Mouse (Mus musculus): Measurements from ENCODE around the gene Cdc42ep1.

Cdc42ep1 gene

DNA sequence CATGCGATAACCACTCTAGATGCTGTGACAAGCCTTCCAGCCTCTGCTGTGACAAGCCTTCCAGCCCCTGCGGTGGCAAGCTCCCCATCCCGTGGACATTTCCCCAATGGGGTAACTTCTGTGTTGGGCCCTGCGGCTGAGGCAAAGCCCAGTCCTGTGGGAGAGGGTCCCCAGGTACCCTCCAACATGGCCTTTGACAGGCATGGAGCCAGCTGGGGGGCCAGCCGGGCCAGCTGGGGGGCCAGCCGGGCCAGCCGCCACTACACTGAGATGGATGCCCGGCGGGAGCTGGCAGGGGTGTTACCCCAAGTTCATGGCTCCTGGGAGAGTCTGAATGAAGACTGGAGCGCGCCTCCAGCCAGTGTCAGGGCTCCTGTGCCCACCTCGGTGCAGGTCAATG lies 7.1 kb downstream of the Cdc42ep1 start:
- DNase-seq (ENCODE audit: low read depth), result no peak

DNA sequence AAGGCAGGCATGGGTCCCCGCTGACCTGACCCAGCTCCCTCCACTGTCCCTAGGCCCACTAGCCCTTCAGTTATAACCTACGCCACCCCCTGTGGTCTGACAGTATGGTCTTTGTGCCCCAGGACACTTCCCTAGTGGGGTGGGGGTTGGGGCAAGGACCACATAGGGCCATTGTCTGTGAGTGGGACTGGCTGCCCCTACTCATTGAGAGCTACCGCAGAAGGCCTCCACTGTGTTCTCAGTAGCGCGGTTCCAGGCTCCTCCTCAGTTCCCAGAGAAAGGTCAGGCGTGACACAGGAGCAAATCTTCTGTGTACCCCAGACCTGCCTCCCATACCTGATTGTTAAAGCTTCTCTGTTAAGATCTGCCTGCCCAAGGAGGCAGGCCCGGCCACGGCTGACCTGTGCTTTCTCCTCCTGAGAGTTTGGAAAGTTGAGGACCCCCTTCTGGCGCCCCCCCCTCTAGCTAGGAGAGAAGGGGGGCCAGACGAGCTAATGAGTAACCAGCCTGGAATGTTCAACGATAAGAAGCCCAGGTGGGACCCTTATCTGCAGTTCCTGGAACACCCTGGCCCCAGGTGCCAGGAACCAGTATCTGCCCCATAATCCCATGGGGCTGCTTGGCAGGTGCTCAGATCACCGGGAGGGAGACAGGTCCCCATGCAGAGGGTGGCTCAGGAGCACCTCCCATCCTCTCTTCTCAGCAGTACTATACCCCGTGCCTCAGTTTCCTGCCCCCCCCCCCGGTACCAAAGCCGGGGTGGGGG lies 7.8 kb downstream of the Cdc42ep1 start:
- DNase-seq (ENCODE audit: low read depth), result no peak

DNA sequence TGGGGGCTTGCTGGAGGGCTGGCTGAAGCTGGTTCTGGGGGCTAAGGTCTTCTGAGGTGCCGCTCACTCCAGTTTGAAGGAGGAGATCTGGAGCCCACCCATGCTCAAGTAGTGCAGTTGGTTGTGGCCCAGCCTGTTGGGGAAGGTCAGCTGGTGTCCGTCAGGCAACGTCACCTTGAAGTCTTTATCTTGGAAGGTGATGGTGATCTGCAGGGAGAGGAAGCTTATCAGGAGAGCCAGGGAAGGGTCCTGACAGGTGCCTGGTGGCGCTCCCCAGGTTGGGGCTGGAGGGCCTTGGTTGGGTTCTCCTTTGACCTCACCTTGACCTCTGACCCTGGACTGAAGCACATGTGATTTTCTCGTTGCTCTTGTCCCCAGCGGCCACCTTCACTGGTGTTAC lies 8.5 kb downstream of the Cdc42ep1 start:
- DNase-seq (ENCODE audit: low read depth), result no peak

DNA sequence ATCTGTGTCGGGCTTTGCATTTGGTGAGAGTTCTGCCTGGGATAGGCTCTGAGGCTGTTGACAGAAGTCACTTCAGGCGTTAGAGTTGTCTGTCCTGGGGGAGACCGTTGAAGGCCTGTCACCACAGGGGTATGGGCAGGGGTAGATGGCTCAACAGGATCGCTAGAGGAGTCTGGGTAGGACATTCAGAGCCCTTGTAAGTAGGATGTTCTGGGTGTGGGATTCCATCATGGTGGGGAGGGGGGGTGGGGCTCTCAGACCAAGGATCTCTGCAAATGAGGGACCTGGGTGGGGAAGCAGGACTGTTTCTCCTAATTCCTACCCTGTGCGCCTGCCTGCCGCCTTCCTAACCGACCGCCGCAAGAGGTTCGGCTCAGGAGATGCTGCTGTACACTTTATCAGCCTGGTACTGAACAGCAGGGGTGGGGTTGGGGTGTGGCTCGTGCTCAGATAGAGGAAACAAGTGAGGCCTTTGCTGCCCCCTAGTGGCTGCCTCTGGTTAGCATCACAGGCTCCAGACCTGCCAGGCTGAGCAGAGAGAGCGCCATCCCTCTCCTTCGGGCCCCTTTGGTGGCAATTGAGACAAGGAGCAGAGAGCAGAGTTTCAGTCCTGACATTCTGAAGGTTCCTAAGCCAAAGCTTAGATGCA lies 9.2 kb downstream of the Cdc42ep1 start:
- peak; percentile 94 for DNase-seq (ENCODE audit: low read depth)

DNA sequence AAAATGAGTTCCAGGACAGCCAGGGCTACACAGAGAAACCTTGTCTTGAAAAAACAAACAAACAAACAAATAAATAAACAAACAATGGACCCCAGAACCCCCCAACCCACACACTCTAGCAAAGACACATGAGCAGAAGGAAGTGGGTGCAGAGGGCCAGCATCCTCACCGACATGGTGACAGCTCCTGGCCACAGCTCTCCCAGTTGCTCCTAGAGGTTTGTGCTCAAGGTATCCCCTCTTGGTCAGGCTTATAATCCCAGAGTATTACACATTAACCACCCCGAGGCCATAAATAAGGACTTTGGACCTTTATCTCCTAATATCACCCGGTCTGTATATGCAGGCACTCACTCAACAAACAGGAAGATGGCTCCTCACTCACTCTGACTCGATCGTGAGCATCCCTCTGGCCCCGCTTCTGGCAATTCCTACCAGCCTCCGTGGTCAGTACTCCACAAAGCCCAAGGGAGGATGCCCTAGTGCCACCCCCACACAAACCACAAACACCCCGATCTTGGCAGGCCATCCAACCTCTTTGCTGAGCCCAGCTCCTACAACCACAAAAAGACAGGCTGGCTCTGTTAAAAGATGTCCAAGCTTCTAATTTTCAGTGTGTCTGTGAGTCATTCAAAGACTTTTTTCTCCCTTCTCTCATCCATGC lies 13.0 kb downstream of the Cdc42ep1 start, which contains the start of gene Lgals2:
Gene Lgals2 (minus strand): TSS at position 227 of the 663 bp plus-strand sequence.
- DNase-seq (ENCODE audit: low read depth), result no peak

DNA sequence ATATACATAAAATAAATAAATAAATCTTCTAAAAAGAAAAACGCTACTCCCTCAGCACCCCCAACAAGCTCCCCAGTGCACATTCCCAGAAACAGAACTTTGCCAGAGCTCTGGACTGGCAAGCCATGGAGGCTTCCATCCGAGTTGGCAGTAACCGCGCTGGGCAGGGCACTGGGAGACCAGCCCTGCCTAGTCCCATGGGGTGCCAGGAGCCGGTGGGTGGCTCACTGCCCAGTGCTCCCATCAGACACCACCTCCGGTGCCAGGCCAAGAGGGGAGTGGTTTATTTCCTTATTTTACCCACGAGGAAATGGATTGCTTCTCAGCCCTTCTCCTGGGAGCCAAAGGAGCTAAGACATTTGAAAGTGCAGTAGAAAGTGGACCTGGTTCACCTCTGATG lies 14.6 kb downstream of the Cdc42ep1 start:
- no peak for DNase-seq (ENCODE audit: low read depth)

DNA sequence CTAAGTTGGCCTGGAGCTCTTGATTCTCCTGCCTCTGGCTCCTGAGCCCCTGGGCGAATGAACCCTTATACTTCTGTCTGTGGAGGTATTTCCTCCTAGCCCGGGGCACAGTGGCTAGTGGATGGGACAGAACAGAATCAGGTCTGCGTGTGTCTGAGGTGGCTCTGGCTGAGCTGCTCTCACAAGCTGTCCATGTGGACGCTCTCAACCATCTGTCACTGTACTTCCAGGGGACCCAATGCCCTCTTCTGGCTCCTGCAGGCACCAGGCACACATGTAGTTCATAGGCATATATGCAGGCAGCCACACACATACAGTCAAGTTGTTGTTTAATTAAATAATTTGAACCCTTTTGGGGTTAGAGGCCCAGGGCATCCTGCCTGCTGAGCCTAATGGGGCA lies 16.9 kb downstream of the Cdc42ep1 start:
- no peak for DNase-seq (ENCODE audit: low read depth)

DNA sequence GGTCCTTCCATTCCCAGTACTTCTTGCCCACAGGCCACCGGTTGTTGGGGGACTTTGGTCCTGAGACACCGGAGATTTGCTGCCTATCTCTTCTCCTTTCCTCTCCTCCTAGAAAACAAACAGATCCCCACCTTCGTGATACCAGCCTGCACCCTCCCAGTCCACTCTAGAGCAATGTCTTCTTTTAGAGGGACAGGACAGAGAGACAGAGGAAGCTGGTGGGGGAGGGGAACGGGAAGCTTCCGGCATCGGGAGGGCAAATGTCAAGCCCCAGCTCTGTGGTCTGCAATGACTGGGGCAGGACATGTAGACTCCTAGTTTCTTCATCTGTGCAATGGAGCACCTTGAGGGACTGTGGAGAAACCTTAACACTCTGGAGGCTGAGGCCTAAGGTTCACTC lies 17.3 kb downstream of the Cdc42ep1 start:
- peak; percentile 66 for DNase-seq (ENCODE audit: low read depth)

DNA sequence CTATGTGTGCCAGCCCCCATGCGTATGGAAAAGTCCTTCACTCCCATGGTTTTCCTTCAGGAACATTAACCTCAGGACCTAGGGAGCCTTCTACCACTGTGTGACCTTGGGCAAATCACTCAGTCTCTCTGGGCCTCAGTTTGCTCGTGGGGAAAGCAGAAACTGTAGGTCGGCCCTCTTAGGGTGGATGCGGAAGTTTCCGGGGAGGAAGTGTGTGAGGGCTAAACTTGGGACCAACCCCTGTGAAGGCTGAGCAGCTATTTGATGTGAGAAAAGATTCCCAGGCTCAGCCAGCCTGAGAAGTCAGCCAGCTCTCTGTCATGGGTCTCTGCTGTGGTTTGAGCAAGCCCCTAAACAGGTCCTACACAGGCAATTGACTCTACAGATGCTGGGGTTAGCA lies 19.9 kb downstream of the Cdc42ep1 start:
- DNase-seq (ENCODE audit: low read depth), result no peak

DNA sequence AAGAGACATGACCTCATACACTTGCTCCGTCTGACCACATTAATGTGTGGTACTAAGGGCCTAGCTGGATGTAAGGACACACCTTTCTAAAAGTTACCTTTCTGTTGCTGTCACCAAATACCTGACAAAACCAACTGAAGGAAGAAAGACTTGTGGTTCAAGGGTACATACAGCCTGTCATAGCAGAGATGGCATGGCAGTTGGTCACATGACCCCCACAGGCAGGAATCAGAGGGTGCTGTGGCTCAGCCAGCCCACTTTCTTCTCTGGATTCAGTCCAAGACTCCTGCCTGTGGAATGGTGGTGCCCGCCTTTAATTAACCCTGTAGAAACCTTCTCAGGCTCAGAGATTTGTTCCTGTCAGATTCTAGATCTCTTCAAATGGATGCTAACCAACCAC lies 20.7 kb downstream of the Cdc42ep1 start:
- no peak for DNase-seq (ENCODE audit: low read depth)

DNA sequence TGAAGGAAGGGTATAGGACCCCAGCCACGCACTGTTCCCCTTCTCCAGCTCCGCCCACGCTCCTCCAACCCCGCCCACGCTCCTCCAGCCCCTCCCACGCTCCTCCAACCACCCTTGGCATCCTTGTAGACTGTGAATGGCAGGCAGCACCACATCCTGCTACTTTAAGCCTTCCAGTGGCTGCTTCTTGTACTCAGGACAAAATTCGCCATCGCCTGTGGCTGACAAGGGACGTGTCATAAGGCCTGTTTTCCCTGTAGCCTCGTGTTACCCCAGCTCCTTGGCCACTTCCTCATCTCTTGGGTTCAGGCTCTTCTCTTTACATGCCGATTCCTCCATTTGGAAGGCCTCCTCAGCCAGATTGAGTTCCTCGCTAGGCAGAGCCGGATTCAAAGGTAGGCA lies 21.4 kb downstream of the Cdc42ep1 start:
- no peak for DNase-seq (ENCODE audit: low read depth)

DNA sequence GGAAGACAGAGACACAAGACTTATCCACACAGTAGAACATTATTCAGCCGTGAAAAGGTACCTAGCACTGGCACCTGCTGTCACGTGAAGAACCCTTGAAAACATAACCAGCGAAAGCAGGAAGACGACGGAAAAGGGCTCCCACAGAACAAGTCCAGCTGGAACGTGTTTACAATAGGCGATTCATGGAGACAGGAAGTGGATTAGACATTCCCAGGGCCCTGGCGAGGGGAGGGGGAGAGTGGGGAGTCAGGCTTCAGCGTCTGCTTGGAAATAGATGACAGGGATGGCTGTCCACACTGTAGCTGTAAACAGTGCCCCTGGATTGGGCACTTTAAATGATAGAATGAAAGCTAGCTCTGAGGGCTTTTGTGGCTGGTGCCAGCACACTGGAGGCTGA lies 26.0 kb downstream of the Cdc42ep1 start:
- no peak for DNase-seq (ENCODE audit: low read depth)

DNA sequence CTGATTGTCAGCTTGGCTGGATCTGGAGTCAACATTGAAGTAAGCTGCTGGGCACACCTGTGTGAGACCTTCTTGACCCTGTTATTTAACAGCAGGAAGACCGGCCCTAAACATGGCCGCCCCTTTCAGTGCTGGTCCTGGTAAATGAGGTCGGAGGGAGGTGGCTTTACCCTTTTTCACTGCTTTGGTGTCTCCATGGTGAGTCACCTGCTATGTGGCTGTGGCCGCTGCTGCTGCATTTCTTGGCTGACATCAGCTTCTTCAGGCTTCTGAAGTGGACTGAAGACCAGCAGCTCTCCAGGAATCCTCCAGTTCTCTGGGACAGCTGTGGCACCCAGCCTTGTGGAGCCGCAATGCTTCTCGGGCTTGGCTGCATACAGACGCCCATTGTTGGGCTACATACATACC lies 26.4 kb downstream of the Cdc42ep1 start:
- DNase-seq (ENCODE audit: low read depth), result no peak

DNA sequence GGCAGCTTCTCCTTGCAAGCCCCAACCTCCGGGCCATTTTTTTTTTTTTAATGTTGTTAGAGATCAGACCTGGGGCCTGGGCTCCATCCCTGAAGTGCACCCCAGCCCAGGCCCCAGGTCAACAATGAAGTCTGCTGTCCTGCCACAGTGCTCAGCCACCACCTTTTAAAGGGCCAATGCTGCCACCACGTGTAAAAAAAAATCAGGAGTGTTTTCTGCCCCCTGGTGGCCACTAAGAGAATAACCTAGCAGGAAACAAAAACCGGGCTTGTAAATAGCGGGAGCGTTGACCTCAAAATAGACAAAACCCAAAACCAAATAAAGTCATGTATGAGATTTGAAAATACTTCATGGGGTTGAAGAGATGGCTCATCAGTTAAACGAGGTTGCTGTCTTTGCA lies 27.4 kb downstream of the Cdc42ep1 start:
- peak; percentile 84 for DNase-seq (ENCODE audit: low read depth)

DNA sequence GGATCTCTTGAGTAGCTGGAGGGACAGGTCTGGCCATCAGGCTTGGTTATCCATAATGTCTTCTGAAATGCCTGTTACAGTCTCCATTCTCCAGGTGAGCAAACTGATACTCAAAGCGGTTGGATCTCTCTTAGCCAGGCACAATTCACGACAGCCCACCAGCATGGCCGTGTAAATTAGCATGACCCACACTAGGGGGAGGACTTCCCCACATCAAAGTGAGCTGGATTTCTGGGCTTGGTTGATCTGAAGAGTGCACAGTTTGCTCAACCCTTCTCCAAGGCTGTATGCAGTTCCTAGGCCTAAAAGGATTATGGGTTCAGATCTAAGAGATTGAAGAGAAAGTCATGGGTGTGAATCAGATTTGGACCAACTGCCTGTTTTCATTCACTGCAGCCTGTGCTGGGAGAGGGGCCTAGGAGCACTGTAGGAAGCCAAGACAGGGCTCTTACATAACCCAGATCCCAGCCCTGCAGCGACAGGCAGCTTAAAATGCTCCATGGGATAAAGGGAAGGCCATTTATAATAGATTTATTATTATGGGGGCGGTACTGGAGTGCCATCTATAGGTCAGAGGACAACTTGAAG lies 29.7 kb downstream of the Cdc42ep1 start:
- DNase-seq (ENCODE audit: low read depth), result no peak

DNA sequence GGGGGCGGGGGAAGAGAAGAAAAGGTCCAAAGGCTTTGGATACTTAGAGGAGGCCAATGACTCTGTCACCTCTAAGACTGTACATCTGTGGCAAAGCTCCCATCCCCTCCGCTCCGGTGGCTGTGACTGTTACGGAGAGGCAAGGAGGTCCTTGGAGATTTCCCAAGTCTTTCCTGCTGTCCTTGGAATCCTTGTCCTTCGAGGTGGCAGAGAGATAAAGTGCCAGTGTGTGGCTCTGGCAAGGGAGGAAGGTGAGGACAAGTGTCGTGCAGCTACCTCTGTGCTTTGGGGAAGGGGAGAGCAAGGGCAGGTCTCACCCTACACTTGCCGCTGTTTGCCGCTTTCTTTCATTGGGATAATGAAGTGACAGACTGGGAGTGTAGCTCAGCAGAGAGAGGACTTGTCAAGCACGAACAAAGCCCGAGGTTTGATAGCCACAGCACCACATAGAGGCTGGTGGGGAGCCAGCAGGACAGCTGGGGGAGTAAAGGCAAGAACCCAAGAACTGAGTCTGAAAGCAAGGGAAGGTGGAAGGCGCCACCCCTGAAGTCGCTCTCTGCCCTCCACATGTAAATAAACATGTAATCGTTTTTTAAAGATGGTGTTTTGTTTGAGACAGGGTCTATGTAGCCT lies 31.5 kb downstream of the Cdc42ep1 start:
- no peak for DNase-seq (ENCODE audit: low read depth)

DNA sequence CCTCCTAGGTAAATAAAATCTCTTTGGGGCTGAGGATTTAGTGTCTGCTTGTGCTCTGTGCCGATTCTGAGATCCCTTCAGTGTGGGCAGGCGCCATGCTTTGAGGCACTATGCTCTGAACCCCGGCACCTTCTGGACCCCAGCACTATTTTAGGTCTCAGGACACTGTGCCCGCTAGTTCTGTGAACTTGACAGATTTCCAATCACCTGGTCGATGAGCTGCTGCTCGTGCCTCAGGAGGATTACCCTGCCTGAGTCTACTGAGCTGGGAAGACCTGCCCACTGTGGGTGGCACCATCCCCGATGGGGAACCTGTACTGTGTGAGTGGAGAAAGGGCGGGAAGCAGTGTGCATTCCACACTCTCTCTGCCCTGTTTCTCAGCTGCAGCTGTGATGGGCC lies 32.6 kb downstream of the Cdc42ep1 start:
- no peak for DNase-seq (ENCODE audit: low read depth)

DNA sequence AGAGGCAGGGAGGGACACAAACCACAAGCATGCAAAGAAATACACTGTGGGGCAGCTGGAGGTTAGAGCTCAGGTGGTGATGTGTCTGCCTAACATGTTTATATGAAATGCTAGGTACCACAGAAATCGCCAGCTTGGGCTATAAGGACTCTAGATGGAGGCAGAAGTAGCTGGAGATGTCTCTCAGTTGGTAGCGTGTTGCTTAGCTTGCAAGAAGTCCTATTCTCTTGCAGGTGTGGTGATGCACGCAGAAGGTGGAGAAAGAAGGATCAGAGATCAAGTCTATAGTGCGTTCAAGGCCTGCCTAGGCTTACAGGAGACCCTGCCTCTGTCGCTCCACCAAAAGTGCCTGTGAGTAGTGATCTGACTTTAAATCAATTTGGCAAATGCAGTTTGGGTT lies 33.1 kb downstream of the Cdc42ep1 start:
- DNase-seq (ENCODE audit: low read depth), result no peak

DNA sequence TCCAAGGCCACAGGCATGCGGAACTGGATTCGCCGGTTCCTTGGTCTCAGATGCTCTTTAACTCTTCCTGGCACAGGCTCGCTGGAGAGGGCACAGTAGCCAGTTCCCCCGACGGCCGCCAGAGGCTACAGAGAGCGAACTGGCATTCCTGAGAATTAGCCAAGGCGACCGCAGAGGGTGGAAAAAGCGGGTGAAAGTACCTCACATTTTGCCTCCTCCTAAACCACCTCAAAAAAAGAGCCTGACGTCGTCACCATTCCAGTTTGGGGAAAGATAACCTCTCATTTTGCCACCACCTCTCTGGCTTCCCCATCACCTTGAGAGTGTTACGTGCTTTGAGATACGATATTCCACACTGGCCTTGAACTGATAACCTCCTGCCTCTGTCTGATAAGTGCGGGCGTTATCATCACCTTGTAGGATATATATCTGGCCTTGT lies 33.9 kb downstream of the Cdc42ep1 start:
- DNase-seq (ENCODE audit: low read depth), result peak; percentile 80

DNA sequence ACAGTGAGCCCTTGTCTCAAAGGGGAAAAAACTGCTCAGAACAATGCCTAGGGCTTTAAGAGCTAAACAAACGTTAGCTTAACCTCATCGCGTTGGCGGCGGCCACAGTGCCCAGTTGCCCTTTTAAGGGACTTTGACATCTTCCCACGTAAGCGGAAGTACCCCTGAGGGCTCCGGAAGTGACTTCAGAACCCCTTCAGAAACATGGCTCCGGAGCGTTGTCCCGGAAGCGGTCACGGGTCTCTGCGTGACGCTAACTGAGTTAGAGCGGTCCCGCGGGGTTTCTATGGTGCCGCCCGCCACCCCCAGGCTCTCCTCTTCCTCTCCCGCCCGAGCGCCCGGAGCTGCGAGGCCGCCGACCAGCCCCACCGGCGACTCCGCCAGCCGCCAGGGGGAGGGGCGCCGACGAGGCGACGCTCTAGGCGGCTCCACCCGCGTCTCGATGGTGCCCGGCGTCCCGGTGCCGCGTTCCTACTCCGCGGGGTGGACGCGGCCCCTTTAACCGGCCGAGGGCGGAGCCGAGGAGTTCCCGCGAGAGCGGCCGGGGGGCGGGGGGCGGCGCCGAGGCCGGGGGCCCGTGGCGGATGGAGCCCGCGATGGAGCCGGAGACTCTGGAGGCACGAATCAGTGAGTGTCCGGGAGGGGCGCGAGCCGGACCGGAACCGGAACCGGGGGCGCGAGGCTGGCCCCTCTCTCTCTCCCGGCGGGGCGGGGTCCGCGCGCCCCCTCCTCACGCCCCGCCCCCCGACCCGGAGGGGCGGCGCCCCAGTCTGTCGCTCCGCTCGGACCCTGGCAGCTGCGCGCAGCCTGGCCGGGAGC lies 34.8 kb downstream of the Cdc42ep1 start, which contains the start of gene Gga1:
Gene Gga1 (plus strand): TSS at position 200 of the 819 bp plus-strand sequence.
- peak; percentile 99 for DNase-seq (ENCODE audit: low read depth)

DNA sequence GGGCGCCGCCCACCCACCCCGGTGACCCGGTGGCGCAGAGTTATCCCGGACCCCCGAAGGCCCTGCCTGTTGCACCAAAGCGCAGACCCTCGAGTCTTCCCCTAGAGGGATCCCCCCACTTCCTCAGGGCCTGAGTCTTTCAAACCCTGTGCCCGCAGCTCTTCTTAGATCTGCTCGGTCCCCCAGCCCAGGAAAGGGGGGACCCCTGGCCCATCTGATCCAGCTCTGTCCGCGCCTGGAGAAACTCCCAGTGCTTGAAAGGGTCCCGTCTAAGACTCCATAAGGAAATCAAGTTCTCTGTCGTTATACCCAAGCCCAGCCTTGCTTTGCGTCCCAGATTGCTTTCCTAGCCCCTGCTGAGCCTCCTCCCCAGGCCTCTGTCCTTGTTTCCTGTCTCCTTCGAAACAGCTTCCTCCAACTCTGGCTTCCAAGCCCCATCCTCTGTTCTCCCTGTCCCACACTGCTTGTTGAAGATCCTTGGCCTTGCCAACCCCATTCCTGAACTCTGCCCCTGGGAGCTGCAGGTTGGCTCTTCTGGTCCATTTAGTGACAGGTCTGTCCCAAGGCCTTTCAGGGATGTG lies 35.5 kb downstream of the Cdc42ep1 start:
- peak; percentile 48 for DNase-seq (ENCODE audit: low read depth)
